Mouse (Mus musculus): ENCODE measurements around the gene P2rx3. TPM values are rescaled to one million over a fixed set of nuclear protein-coding genes. Genes with fewer than 3 reads are reported as not detected.

Gene P2rx3
- polyA plus RNA-seq, 1 experiment from 2014 or later = 51.0 TPM

DNA sequence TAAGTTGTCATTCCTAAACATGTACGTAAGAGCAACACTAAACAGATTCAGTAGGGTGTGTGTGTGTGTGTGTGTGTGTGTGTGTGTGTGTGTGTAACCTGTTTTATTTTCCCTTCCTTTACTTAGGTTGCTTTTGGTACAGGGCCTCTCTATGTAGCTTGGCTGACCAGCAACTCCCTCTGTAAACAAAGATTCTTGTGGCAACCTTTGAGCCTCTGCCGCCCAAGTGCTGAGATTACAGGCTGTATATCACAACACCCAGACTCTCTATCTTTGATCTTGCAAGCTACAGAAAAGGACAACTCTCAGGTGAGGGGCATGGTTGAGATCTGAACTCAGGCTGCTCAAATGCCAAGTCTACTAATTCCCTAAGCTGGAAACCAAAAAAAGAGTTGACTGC lies 28.1 kb downstream of the P2rx3 start:
- no peaks in the 10 kb centered on the region for H3K9me3 ChIP-seq
- H3K36me3 ChIP-seq = no peaks in the 10 kb centered on the region
- WGBS = 83% methylated on average over 2 of the region's 2 CpGs
- no peak overlapping the region for H3K4me2 ChIP-seq (replicated peaks)
- H3K9ac ChIP-seq = no peak overlapping the region
- H3K4me3 ChIP-seq = no peak overlapping the region
- H3K27ac ChIP-seq = no peak overlapping the region
- no peaks in the 10 kb centered on the region for H3K27me3 ChIP-seq (replicated peaks)
- no peaks in the 10 kb centered on the region for H3K4me1 ChIP-seq
- ATAC-seq (ENCODE audit: low FRiP score, low read depth) = no peak

DNA sequence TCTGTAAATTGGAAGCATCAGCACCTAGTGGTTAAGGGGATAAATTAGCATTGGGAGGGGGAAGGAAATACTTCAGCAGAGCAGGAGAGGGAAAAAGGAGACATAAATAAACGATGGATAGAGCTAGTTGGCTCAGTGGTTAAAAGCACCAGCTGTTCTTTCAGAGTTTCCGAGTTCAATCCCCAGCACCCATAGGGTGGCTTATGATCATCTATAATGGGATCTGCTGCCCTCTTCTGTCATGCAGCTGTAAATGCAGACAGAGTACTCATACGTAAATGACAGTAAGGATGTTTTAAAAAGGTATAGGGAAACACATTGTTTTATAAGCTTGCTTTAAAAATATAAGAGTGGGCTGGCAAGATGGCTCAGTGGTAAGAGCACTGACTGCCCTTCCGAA lies 29.5 kb downstream of the P2rx3 start:
- Histone ChIP-seq H3K4me2 (replicated peaks) (no peak overlapping the region), H3K9me3 (no peaks in the 10 kb centered on the region), H3K27me3 (replicated peaks) (no peaks in the 10 kb centered on the region), H3K4me3 (no peak overlapping the region), H3K4me1 (no peaks in the 10 kb centered on the region), H3K27ac (no peak overlapping the region), H3K9ac (no peak overlapping the region), H3K36me3 (no peaks in the 10 kb centered on the region)
- WGBS = 18% methylated on average over 4 of the region's 4 CpGs
- no peak for ATAC-seq (ENCODE audit: low FRiP score, low read depth)

DNA sequence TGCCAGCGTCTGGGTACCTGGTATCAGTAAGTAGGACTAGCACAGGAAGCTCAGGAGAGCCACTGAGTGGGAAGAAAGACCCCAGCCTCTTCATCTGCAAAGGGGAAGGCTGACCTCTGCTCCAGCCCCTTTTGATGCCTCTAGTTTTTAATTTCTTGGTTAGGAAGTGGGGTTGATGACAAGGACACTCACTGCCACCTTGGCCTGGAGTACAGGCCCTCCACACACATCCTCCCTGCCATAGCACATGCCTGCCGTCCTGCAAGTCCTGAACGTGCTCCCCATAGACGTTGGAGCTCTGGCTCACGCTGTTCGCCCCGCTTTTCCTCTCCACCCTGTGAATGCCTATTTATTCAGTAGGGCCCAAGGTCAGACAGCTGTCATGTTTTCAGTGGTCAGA lies 30.7 kb downstream of the P2rx3 start:
- WGBS = 87% methylated on average over 7 of the region's 7 CpGs
- Histone ChIP-seq H3K9ac (no peak overlapping the region), H3K4me2 (replicated peaks) (no peak overlapping the region), H3K4me3 (no peak overlapping the region), H3K36me3 (no peaks in the 10 kb centered on the region), H3K27ac (no peak overlapping the region), H3K9me3 (no peaks in the 10 kb centered on the region), H3K27me3 (replicated peaks) (no peaks in the 10 kb centered on the region), H3K4me1 (no peaks in the 10 kb centered on the region)
- no peak for ATAC-seq (ENCODE audit: low FRiP score, low read depth)

DNA sequence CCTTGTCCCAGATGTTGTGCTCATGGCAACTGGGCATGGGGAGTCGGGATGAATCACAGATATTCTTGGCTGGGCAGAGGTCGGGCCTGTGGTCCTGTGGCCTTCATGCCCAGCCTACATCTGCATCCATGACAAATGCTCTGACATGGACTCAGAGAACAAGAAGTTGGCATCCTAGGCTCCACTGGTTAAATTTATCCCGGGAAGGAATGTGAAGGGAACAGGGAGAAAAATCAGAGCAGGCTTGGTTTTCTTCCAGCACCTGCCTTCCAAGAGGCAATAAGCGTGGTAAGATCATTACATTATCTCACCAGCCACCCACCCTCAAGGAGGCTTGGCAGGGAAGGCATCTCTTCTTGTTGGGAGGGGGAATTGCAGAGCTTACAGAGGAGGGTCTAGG lies 32.9 kb downstream of the P2rx3 start:
- Histone ChIP-seq H3K4me2 (replicated peaks) (no peak overlapping the region), H3K36me3 (no peaks in the 10 kb centered on the region), H3K27me3 (replicated peaks) (no peaks in the 10 kb centered on the region), H3K9ac (no peak overlapping the region), H3K4me3 (no peak overlapping the region), H3K9me3 (no peaks in the 10 kb centered on the region), H3K27ac (no peak overlapping the region), H3K4me1 (no peaks in the 10 kb centered on the region)
- 85% methylated on average over 4 of the region's 4 CpGs for WGBS
- no peak for ATAC-seq (ENCODE audit: low FRiP score, low read depth)

DNA sequence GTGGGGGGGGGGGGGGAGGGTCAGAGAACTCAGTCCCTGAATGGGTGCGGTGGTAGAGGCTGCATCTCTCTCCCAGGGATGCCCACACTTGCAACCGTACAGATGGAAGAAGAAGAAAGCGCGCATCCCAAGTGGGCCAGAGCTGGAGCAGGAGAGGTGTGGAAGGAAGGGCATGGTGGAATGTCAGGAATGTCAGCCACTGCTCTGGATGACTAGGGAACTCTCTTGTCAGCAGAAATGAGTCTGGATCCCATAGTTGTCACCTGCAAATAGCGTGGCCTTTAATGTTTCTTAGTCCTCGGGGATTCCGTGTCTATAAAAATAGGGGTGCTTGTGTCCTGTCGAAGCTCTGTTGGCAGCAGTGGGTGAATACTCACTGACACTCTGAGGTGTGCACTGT lies 34.7 kb downstream of the P2rx3 start:
- no peaks in the 10 kb centered on the region for H3K9me3 ChIP-seq
- no peak for ATAC-seq (ENCODE audit: low FRiP score, low read depth)
- 84% methylated on average over 8 of the region's 8 CpGs for WGBS
- H3K27me3 ChIP-seq (replicated peaks) = no peaks in the 10 kb centered on the region
- H3K36me3 ChIP-seq = no peaks in the 10 kb centered on the region
- H3K4me2 ChIP-seq (replicated peaks) = no peak overlapping the region
- H3K27ac ChIP-seq = no peak overlapping the region
- H3K4me3 ChIP-seq = no peak overlapping the region
- no peak overlapping the region for H3K9ac ChIP-seq
- H3K4me1 ChIP-seq = no peaks in the 10 kb centered on the region

DNA sequence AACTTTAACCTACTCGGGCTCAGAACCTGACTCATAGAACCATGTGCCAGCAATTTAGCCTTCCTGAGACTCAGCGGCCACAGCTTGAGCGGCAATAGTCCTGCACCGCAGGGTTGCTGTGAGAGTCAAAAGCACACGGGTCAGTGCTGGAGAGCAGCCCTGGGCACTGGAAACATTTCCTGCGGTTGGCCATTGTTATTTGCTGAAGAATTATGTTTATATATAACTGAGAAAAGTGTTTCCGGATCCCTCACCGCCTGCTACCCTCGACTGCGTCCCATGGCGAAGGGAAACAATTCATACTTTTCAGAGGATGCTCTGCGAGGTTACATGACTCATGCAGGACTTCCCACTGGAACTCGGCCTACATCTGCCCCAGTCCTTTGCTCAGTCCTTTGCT lies 35.8 kb downstream of the P2rx3 start:
- Histone ChIP-seq H3K27ac (no peak overlapping the region), H3K4me1 (no peaks in the 10 kb centered on the region), H3K36me3 (no peaks in the 10 kb centered on the region), H3K4me3 (no peak overlapping the region), H3K9me3 (no peaks in the 10 kb centered on the region), H3K9ac (no peak overlapping the region), H3K4me2 (replicated peaks) (no peak overlapping the region), H3K27me3 (replicated peaks) (no peaks in the 10 kb centered on the region)
- WGBS = 74% methylated on average over 13 of the region's 13 CpGs
- no peak for ATAC-seq (ENCODE audit: low FRiP score, low read depth)

DNA sequence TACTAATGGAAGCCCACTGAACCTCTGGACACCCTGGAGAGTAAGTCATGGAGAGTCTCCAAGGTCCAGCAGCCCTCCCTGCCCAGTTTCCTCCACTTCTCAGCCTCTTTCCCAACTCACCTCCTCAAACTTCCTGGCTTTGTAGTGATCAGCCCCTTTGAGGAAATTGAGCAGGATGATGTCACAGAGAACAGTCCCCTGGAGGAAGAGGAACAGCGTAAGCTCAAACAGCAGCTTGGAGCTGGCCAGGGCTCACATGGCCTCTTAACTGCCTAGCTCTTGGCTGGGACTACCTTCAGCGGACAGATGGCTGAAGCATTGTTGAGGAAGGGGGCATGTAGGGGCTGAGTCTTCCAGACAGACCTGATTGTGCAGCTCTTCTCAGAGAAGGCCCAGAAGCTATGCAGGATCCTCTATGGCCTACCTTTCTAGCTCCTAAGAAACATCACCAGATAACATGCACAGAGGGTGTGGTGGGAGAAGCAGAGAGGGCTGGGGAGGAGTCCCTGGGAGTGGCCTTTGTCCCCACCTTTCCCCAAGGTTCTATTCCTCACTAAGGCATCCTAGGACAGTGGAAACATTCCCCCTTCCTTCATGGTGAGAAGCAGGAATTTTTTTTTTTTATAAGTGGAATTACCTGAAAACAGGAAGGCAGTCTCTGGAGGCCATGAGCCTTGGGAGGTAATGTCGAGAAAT lies 37.6 kb downstream of the P2rx3 start:
- no peaks in the 10 kb centered on the region for H3K4me1 ChIP-seq
- no peaks in the 10 kb centered on the region for H3K36me3 ChIP-seq
- H3K4me2 ChIP-seq (replicated peaks) = no peak overlapping the region
- H3K9me3 ChIP-seq = no peaks in the 10 kb centered on the region
- H3K27me3 ChIP-seq (replicated peaks) = no peaks in the 10 kb centered on the region
- no peak for ATAC-seq (ENCODE audit: low FRiP score, low read depth)
- H3K27ac ChIP-seq = no peak overlapping the region
- WGBS = 88% methylated on average over 3 of the region's 3 CpGs
- no peak overlapping the region for H3K4me3 ChIP-seq
- no peak overlapping the region for H3K9ac ChIP-seq

DNA sequence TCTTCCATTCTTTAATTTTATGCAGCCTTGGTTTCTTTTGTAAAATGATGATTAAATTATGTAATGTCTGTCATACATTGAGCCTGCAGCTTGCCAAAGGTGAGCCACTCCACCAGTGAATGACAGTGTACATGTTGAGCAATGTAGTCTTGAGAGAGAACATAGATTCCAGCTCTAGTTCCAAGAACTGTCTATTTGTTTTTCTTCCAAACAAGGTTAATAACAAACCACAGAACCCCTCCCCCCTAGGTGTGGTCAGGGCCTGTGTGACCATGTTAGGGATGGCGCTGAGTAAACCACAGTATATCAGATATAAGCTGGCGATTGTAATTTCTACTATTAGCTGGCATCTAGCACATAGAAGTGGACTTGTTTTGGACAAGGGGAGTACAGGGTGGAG lies 40.9 kb downstream of the P2rx3 start:
- Histone ChIP-seq H3K4me3 (no peak overlapping the region), H3K4me1 (no peaks in the 10 kb centered on the region), H3K27me3 (replicated peaks) (no peaks in the 10 kb centered on the region), H3K9me3 (no peaks in the 10 kb centered on the region), H3K4me2 (replicated peaks) (no peak overlapping the region), H3K36me3 (no peaks in the 10 kb centered on the region), H3K9ac (no peak overlapping the region), H3K27ac (no peak overlapping the region)
- WGBS = 86% methylated on average over 2 of the region's 2 CpGs
- ATAC-seq (ENCODE audit: low FRiP score, low read depth) = no peak

DNA sequence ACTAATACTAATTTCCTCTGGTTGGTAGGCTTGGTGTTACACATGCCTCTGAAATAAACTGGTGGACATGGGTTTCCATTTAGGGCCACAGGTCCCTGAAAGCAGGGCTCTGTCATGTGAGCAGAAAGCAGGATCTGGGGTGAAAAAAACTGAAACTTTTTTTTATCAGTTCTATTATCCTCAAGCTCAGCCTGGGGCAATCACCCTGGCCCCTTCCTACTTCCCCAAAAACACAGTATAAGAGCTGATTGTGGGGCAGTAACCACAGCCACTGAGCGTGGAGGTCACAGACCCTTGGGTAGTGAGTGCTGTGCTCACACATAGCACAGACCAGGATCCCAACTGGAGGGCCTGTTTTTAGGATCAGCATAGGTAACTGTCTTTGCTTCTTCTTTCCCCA lies 49.3 kb downstream of the P2rx3 start, which contains the start of gene Prg3:
Gene Prg3 (plus strand): TSS at position 286 of the 400 bp plus-strand sequence.
- H3K4me3 ChIP-seq = no peak within 1 kb of the TSS
- H3K9ac ChIP-seq = no peak within 1 kb of the TSS
- no peaks in the 10 kb centered on the region for H3K9me3 ChIP-seq
- H3K4me2 ChIP-seq (replicated peaks) = no peak within 1 kb of the TSS
- H3K27ac ChIP-seq = no peak within 1 kb of the TSS
- WGBS = 80% methylated on average over 1 of the region's 1 CpGs
- H3K36me3 ChIP-seq = no peaks in the 10 kb centered on the region
- H3K27me3 ChIP-seq (replicated peaks) = no peaks in the 10 kb centered on the region
- ATAC-seq (ENCODE audit: low FRiP score, low read depth) = no peak
- no peaks in the 10 kb centered on the region for H3K4me1 ChIP-seq

DNA sequence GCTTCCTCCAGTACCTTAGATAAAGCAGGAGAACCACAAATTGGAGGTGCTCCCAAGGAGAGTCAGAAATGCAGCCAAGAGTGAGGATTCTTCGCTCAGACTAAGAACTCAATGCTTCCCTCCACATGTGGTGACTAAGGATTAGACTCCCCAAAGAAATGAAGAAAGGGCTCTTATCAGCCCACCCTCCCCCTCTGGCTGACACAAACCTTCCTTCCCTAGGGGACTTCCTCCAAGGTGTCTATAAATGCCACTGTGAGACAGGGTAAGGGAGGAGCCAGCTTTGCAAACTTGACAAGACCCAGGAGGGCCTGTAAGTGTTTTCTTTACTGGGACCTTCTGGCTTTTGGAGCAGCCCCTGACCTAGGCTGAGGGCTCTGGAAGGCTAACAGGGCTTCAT lies 57.1 kb downstream of the P2rx3 start, which contains the start of gene Prg2:
Gene Prg2 (plus strand): TSS at position 274 of the 400 bp plus-strand sequence.
- no peaks in the 10 kb centered on the region for H3K4me1 ChIP-seq

DNA sequence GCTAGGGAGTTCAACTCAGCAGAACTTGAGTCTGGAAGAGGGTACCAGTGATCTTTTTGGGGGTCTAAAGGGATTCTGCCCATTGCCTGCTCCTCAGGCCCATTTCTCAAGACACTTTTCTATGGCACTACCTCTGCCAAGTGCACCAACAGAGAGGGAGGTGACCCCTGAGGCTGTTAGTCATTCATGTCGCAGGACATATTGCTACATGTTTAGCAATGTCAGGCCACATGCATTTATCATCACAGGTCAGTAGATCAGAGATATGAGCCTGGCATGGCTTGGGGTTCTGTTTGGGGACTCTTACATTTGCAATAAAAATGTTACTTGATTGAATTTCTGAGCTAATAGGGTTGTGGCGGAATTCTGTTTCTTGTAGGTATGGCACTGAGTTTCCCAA lies 61.7 kb downstream of the P2rx3 start:
- Histone ChIP-seq H3K36me3 (no peaks in the 10 kb centered on the region), H3K4me2 (replicated peaks) (no peak overlapping the region), H3K4me3 (no peak overlapping the region), H3K9ac (no peak overlapping the region), H3K27me3 (replicated peaks) (no peaks in the 10 kb centered on the region), H3K4me1 (no peaks in the 10 kb centered on the region), H3K27ac (no peak overlapping the region), H3K9me3 (no peaks in the 10 kb centered on the region)
- WGBS = 91% methylated on average over 2 of the region's 2 CpGs
- no peak for ATAC-seq (ENCODE audit: low FRiP score, low read depth)

More for the DNA sequence above, 57.1 kb downstream of the P2rx3 start, which contains the start of gene Prg2:
- no peaks in the 10 kb centered on the region for H3K36me3 ChIP-seq
- H3K9me3 ChIP-seq = no peaks in the 10 kb centered on the region
- WGBS = 62% methylated on average over 1 of the region's 1 CpGs
- no peak within 1 kb of the TSS for H3K27ac ChIP-seq
- ATAC-seq (ENCODE audit: low FRiP score, low read depth) = no peak
- H3K27me3 ChIP-seq (replicated peaks) = no peaks in the 10 kb centered on the region
- no peak within 1 kb of the TSS for H3K9ac ChIP-seq
- H3K4me3 ChIP-seq = no peak within 1 kb of the TSS
- no peak within 1 kb of the TSS for H3K4me2 ChIP-seq (replicated peaks)

DNA sequence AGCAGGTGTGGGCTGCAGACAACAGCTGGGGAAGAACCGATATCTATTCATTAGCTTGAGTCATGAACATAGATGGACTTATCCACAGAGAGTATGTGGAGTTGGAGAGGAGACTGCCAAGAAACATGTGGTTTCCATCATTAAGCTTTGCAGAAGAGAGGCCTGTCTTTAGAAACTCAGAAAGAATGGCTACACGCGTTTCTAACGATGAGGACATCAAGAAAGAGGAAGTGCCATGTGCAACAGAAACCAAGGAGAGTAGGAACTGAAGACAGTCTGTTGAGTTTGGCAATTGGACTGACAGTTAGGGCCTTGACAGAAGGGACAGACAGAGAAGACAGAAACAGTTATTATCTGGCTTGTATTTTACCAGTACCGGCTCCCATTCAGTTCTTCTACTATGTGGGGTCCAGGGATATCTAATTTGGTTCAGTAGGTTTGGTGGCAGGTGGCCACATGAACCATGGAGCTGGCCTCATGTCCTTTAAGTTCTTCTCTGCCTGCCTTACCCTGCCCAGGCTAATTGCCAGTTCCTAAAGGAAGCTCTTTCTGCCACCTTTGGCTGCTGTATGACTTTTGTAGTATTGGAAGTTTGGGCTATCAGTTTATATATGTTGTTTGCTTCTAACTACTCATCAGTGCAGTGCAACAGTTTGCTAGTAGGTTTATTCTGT lies 69.8 kb downstream of the P2rx3 start:
- Histone ChIP-seq H3K27me3 (replicated peaks) (no peaks in the 10 kb centered on the region), H3K4me3 (no peak overlapping the region), H3K9me3 (no peaks in the 10 kb centered on the region), H3K27ac (no peak overlapping the region), H3K9ac (no peak overlapping the region), H3K4me2 (replicated peaks) (no peak overlapping the region), H3K36me3 (no peaks in the 10 kb centered on the region), H3K4me1 (no peaks in the 10 kb centered on the region)
- WGBS = 94% methylated on average over 5 of the region's 5 CpGs
- ATAC-seq (ENCODE audit: low FRiP score, low read depth) = no peak

All from neural tube, embryonic 12.5 days (tissue).